Mouse (Mus musculus) heart, postnatal 14 days (tissue): ENCODE measurements at regions not wholly inside any gene's neighbourhood (a gene's known extent, or its start where the extent isn't known, plus 50 kb on each side); places are given as distances from the start of the nearest gene placed in this dataset.
"Not testable (repeated sequence)": the region's sequence is repeated elsewhere in the genome, so short reads cannot be mapped to it uniquely, and the experiment has no call there.

Source experiments
- DNase-seq, 2 experiments: peaks; one replicate each; pipeline ENCODE4 v3.0.0; 2021 to 2022
- intact Hi-C: fragments of 180-260 bp; cut with DNase I; formaldehyde crosslinking; loops from one replicate; pipeline ENCODE4 v1.15.1; 2025

DNA sequence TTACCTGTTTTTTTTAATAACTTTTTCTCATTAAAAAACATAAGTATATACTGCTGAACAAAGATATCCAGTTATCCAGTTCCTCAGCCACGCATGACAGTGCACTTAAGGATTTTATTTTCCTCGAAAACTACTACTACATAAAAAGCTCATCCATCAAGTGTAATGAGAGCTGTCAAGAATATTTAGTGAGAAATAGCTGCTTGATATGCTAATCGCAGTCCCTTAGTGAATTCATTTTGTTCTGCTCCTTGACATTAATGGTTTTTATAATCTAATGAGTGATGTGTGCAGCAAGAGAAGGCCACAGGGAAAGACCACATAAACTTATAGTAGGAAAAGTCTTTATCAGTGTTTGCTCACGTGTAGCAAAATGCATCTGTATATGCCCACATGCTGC is 754.0 kb upstream of the Slc39a10 start:
- DNase-seq = no peak

DNA sequence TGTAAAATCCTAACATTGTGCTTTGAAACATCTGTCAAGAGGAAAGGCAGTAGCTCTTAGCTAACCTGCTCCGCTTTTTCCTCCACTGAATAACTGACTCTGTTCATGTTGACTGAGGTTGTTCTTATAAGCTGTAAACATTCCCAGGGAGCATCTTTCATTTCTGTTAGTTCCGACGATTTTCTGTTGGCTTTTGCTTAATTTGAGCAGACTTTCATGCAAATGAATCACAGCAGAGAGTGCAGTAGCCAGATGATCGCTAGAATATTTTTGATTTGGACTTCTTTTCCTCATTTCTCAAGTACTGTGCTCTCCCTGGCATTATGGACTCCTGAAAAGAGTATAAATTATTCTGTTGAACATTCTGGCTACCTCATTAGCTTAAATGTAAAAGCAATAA is 713.9 kb upstream of the Slc39a10 start:
- no peak for DNase-seq
- intact Hi-C loops = no loop called here

More for the DNA sequence above, 754.0 kb upstream of the Slc39a10 start:
- intact Hi-C loops = no loop called here

DNA sequence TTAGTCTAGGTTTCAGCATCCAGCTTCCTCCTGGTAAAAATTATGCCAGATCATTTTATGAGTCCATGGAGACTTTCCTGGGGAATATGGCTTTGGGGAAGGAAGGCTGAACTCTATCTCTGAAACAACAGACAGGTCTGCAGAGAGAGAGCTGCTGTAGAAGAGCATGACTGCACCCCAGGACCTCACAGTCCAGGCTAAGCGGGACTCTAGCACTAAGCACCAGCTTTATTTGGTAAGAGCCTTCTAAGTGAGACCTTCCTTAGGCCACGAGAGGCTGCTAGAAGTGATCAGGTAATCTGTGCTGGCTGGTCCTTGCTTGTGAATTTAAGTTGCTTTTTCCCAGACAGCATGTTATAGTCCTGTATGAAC is 711.3 kb upstream of the Slc39a10 start:
- DNase-seq = no peak
- intact Hi-C loops = no loop called here

DNA sequence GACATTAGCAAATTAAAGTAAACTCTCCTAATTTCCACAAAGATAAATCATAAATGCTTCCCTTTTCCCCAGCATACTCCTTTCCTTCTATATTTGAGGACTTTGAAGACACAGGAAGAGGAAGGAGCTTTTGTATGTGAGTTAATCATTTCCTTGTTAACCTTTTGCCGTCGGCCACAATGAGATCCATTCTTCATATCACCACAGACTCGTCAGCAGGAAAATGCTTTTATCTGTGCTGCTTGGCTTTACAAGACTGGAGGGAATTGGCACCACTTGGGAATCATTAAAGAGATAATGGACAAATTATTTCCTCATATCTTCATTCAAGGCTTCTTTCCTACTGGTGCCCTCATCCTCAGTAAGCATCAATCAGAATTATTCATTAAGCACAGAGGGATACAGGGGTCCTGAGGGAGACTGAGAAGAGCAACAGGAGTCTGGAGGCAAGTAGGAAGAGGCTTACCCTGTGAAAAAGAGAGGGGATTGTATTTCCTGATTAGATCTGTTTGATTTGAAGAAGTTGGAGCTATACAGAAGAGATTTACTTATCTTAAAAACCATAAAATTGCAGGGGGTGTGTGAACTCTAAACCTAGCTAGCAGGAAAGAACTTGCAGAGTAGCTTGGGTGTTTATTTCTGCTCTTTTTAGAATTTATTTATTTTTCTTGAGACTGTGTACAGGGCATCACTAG is 710.8 kb upstream of the Slc39a10 start:
- no peak for DNase-seq
- intact Hi-C loops = no loop called here

GRCm38 (mm10) chr1:47593641-47594040 is 701.0 kb upstream of the Slc39a10 start:
- intact Hi-C loops, DNase-seq: not testable (repeated sequence)

DNA sequence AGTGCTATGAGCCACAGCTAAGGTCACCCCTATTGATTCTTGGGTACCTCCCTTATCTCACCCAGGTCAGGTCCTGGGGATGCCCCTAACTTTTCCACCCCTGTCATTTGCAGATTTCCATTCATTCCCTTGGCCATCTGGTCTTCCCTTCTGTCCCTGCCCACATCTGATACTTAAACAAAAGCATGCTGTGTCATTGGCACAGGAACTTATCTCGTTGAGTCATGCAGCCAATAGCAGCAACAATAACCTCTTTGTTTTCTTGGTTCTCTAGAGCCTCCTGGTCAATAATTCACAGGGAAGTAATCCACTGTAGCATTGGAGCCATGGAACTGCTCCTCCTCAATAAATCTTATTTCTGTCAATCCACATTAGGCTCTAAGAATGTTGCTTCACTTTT is 653.0 kb upstream of the Slc39a10 start:
- no peak for DNase-seq
- intact Hi-C loops = no loop called here

DNA sequence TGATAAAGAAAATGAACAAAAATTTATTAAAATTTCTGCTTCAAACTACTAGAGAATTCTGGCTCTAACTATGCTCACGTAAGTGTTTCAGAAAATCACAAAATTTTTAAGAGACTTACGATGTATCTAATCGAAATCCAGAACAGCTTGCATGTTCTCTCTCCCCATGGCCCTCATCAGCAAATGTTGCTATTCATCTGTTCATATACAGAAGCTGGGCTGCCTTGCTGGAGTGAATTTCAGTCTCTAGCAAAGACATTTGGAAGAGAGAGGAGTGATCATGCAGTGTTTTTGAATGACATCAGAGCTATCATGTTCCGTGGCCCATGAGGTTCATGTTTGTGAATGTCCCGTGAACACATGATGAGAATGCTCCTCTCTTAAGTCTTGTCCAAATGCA is 618.8 kb upstream of the Slc39a10 start:
- intact Hi-C loops = no loop called here

DNA sequence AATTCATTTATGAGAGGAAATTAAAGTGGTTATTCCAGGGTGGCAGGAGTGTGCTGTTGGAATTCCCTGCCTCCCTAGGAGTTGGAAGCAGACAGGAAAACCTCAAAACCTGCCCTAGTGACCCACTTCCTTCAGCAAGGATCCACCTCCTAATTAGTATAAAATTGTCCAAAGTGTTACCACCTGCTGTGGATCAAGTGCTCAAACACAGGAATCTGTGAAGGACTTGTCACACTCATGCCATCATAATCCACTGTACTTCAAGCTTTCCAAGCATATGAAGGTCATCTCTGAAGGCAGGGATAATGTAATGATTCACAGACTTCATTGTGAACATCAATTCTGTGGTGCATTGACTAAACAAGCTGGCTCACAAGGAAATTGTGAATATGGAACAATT is 615.1 kb upstream of the Slc39a10 start:
- intact Hi-C loops = no loop called here

More for the DNA sequence above, 618.8 kb upstream of the Slc39a10 start:
- no peak for DNase-seq

GRCm38 (mm10) chr1:47488581-47489204 is 596.0 kb upstream of the Slc39a10 start:
- intact Hi-C loops = no loop called here

More for the DNA sequence above, 615.1 kb upstream of the Slc39a10 start:
- no peak for DNase-seq

GRCm38 (mm10) chr1:47486087-47486486 is 593.4 kb upstream of the Slc39a10 start:
- DNase-seq = no peak
- intact Hi-C loops = no loop called here

More at GRCm38 (mm10) chr1:47488581-47489204, 596.0 kb upstream of the Slc39a10 start:
- DNase-seq = no peak

DNA sequence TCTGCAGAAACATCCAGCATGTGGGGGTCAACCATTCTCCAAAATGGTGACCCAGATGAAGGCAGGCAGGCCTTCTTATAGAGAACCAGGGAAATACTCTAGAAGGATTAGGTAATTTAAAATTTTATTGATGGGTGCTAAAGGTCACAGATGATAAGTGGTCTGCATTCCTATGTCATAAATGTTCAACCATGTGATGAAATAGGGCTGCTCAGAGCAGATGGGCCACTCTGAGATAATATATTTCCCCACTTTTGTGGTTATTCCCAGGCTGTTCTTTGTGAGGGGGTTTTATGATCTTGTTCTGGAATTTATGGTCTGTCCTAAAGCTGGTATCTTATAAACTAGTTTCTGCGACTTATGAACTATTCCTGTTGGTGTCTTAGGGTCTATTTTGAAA is 586.4 kb upstream of the Slc39a10 start:
- intact Hi-C loops = no loop called here
- no peak for DNase-seq

GRCm38 (mm10) chr1:47466573-47467253 is 574.1 kb upstream of the Slc39a10 start:
- no peak for DNase-seq
- intact Hi-C loops = no loop called here

DNA sequence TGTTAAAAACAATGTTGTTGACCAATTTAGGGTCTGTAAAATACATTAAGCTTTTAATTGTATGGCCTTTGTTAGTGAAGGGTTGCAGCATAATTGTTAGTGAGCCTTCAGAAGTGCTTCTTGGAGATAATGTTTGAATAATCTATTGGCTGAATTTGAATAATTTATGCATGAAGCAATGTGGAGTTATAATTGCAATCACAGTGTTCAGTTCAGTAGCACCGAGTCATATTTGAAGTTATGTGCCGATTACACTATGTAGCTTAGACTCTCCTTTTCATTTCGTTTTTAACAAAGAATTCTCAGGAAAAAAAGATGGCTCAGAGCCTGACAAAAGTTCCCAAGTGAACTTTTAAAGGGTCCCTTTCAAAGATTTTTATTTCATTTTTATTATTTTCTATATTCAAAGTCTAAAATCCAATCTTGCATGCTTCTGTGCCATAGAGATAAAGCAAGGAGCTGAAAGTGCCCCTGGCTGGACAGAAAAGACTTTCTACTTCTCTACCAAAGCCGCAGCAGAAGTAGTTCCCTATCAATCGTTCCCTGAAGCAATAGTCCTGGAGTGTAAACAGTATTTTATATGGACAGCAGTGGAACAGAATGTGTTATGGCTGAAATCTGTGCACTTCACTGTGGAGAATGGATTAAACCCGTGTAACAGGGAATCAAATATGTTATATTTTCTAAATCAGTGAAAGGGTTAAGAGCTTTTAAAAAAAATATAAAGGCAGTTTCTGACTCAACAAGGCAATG is 556.3 kb upstream of the Slc39a10 start:
- intact Hi-C loops = no loop called here
- no peak for DNase-seq

DNA sequence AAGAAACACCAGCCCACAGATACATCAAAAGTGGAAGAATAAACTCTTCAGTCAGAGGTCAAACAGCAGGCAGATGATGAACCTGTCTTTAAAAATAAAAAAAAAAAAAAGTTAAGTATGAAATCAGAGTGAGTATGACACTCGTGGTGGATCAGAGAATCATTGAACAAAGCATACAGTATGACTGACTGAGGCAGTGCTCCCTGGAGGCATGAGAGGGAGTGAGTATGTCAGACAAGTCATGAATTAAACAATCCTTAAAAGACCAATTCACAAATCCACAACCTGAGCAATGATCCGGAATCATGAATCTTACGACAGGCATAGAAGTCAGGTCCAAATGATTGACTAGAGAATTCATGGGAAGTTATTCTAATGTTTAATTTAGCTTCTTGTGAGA is 555.4 kb upstream of the Slc39a10 start:
- intact Hi-C loops = no loop called here
- DNase-seq = no peak

DNA sequence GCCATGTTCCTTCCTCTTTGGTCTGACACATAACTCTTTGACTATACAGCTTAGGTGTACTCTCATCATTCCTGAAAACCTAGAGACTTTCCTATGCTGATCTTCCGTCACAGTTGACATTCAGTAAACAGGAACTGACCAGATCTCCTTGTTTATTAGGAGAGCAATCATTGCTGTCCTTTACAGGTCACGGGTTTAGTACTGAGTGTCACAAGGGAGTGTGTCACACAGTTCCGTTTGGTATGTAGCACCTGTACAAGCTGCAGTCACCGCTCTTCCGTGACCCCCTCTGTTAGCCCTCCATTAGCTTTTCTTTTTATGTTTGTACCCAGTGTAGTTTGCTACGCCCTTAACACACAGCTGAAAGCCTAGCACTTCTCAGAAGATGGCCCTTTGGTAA is 553.4 kb upstream of the Slc39a10 start:
- intact Hi-C loops = no loop called here
- DNase-seq = no peak

DNA sequence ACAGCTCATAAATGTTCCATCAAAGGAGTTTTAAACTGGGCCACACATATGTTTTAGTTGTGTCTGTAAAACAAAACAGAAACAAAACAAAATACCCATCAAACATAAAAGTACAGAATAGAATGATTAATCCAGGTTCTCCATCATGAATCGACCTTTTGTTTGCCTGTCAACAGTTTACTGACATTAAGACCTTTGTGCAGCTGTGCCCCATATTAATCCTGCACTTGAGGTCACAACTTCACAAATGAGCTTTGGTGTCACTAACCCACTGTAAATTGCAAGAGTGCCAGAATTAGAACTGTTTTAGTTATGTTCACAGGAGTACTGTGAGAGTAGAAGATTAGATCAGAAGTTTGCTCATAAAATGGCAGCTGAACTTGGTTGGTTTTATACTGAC is 540.2 kb upstream of the Slc39a10 start:
- intact Hi-C loops = no loop called here
- no peak for DNase-seq

DNA sequence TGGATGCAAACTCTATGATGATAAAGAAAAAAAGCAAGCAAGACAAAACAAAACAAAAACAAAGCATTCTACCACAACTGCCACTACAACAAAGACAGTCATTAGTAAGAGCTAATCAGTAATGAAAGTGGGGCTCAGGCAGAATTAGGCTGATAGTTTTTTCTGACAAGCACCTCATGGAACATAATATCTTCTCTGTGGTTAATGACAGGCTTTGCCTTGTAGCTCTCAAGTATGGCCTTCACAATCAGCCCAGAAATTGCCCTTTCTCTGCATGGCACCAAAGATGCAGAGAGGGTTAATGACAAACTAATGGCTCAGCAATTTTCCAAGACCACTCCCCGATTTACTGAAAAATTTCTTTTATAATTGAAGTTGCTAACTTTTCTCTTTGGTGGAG is 512.5 kb upstream of the Slc39a10 start:
- intact Hi-C loops = no loop called here
- DNase-seq = no peak

DNA sequence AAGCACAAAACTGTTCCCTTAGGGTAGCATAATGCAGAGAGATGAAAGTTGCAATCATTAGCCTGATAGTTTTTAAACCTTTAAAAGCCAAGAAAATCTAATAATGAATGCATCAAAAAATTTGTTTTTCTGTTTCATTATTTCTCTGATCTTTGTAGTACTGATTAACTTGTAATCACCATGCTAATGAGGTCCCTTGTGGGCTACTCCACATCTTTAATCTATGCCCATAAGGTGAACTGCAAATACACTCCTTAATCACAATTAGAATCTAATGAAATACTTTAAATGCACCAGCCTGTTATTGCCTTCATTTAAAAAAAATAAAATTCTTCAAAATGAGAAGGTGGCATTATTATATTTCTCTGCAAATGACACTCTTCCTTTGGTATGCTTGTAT is 493.9 kb upstream of the Slc39a10 start:
- no peak for DNase-seq
- intact Hi-C loops = no loop called here

DNA sequence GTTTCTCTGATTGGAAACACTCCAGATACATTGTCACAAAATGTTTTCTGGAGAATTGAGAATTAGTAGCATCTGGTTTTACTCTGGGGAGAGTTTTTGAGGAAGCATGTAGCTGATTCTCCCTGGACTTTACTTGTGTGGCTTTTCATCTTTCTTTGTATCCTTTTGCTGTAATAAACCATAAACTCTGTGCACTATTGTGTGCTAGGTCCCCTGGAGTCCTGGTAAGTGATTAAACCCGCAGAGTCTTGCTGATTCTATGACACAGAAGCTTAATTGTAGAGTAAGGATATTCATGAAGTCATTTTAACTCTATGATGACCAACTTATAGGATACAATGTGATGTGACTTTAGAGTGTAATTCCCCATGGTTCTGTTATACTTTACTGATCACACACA is 486.1 kb upstream of the Slc39a10 start:
- no peak for DNase-seq
- intact Hi-C loops = no loop called here

DNA sequence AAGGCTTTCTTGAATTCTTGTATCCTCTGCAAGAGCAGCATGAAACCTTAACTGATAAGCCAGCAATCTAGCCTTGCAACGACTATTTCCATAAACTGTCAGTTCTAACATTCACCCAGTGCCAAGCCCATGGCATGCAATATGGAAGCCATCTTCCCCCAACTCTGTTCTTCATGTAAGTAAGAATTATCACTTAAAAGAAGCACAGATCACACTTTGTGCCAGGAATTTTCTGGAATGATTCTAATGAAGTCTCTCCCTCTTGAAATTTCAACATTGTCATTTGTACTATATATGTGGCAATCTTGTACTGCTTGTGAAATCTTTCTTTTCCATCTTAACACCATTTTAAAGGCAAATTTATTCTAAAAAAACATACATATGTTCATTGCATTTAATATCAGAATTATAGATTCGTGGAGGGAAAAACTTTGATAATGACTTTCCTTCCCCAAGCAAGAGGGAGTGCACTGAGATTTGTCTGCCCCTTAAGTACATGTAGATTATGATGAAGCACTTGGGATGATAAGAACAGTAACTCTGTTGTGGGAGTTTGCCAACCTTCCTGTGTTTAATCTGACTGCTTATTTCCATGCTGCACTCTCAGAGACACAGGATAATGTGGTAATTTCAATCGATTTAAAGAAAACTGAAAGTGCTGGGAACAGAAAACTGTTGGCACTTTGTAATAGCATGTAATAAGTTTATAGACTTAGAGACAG is 447.2 kb upstream of the Slc39a10 start:
- DNase-seq = no peak
- intact Hi-C loops = no loop called here
